Mouse (Mus musculus) heart, embryonic 11.5 days (tissue): ENCODE results near the gene Prss22. TPM values are rescaled to one million over a fixed set of nuclear protein-coding genes. Genes with fewer than 3 reads are reported as not detected.
"Not testable (repeated sequence)": the region's sequence is repeated elsewhere in the genome, so short reads cannot be mapped to it uniquely, and the experiment has no call there.

Source experiments
- ATAC-seq: fragments of 200-750 bp; cut with Nextera tagmentation; replicated peaks from 2 replicates; pipeline ENCODE4 v1.8.0; 2017; ENCODE audit warnings: moderate library complexity; ENCODE audit not compliant: insufficient number of reproducible peaks, low FRiP score, low TSS enrichment
- H3K27ac ChIP-seq: fragments of 300-500 bp; sonication (generic); 2 replicates; pipeline ENCODE4 v1.5.1; 2014; ENCODE audit warnings: mild to moderate bottlenecking, low read depth, low read length
- H3K27me3 ChIP-seq: fragments of 300-500 bp; sonication (generic); 2 replicates; pipeline ENCODE4 v1.6.1; 2014; ENCODE audit warnings: mild to moderate bottlenecking, low read length, mixed read lengths; ENCODE audit not compliant: control insufficient read depth, insufficient read depth
- H3K36me3 ChIP-seq: fragments of 300-500 bp; sonication (generic); 2 replicates; pipeline ENCODE4 v1.6.1; 2014; ENCODE audit warnings: mild to moderate bottlenecking, low read length, moderate library complexity, mixed read lengths; ENCODE audit not compliant: control insufficient read depth, insufficient read depth
- H3K4me1 ChIP-seq: fragments of 300-500 bp; sonication (generic); 2 replicates; pipeline ENCODE4 v1.6.1; 2014; ENCODE audit warnings: low read length; ENCODE audit not compliant: control insufficient read depth, insufficient read depth
- H3K4me2 ChIP-seq: fragments of 300-500 bp; sonication (generic); 2 replicates; pipeline ENCODE4 v1.6.1; 2014; ENCODE audit warnings: mild to moderate bottlenecking, moderate library complexity
- H3K4me3 ChIP-seq: fragments of 300-500 bp; sonication (generic); 2 replicates; pipeline ENCODE4 v1.5.1; 2014; ENCODE audit warnings: low read depth, low read length
- H3K9ac ChIP-seq: fragments of 300-500 bp; sonication (generic); 2 replicates; pipeline ENCODE4 v1.6.1; 2014; ENCODE audit warnings: mild to moderate bottlenecking, low read depth, low read length, moderate library complexity
- H3K9me3 ChIP-seq: fragments of 300-500 bp; sonication (generic); replicated peaks from 2 replicates; pipeline ENCODE4 v1.6.1; 2016; ENCODE audit warnings: low read length; ENCODE audit not compliant: control insufficient read depth
- WGBS: fragments of 180-500 bp; shearing (Covaris S2); extraction: QIAGEN DNeasy Blood & Tissue Kit; methylation state at CpG from one replicate; pipeline ENCODE4 v1.1.7; 2014; ENCODE audit not compliant: insufficient replicate concordance; 5-methylcytosine and 5-hydroxymethylcytosine counted together
- polyA plus RNA-seq: library from polyadenylated mRNA; unstranded; fragments of >200 nt; fragmentation: Nextera tagmentation; extraction: Ambion mirVana; gene quantifications from 2 replicates; pipeline ENCODE4 v1.2.1, GENCODE M21; 2014

Prss22 gene
- polyA plus RNA-seq, 1 experiment from 2014 or later: not detected

DNA sequence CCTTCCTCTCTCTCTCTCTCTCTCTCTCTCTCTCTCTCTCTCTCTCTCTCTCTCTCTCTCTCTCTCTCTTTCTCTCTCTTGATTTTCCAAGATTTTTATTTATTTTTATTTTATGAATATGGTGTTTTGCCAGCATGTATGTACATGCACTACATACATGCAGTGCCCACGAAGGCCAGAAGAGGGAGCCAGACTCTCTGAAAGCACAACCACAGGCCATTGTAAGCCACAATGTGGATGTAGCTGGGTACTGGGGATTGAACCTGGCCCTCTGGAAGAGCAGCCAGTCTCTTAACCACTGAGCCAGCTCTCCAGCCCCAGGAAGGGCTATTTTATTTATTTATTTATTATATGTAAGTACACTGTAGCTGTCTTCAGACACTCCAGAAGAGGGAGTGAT, 28.7 kb downstream of the Prss22 start:
- ATAC-seq: no peak
- H3K27me3 ChIP-seq: no peaks in the 10 kb centered on the region
- H3K4me2 ChIP-seq: no peak overlapping the region
- H3K4me1 ChIP-seq: no peaks in the 10 kb centered on the region
- no peaks in the 10 kb centered on the region for H3K9me3 ChIP-seq
- WGBS: 0% methylated on average over 1 of the region's 1 CpGs
- H3K4me3 ChIP-seq: no peak overlapping the region
- no peaks in the 10 kb centered on the region for H3K36me3 ChIP-seq
- no peak overlapping the region for H3K9ac ChIP-seq
- no peak overlapping the region for H3K27ac ChIP-seq

DNA sequence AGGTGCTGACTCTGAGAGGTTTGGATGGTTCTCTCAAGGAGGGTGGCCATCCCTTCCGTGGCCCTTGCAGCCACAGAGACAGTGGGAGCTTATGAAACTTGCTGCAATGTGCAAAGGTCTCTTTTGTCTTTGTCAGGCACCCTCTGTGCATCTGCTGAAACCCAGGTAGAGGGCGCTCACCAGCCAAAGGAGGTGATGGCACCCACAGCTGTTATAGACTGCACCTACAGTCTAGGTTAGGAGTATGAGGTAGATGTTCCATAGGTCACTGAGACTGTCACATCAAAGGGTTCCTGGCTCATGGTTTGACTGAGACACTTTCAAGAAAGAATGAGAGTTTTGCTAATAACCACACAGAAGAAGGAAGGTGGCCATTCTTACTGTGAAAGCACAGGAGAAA, 29.1 kb downstream of the Prss22 start:
- Histone ChIP-seq H3K9ac (no peak overlapping the region), H3K4me2 (no peak overlapping the region), H3K9me3 (no peaks in the 10 kb centered on the region), H3K27ac (no peak overlapping the region), H3K4me3 (no peak overlapping the region), H3K4me1 (no peaks in the 10 kb centered on the region), H3K27me3 (no peaks in the 10 kb centered on the region), H3K36me3 (no peaks in the 10 kb centered on the region)
- WGBS: 47% methylated on average over 2 of the region's 2 CpGs
- ATAC-seq: no peak

DNA sequence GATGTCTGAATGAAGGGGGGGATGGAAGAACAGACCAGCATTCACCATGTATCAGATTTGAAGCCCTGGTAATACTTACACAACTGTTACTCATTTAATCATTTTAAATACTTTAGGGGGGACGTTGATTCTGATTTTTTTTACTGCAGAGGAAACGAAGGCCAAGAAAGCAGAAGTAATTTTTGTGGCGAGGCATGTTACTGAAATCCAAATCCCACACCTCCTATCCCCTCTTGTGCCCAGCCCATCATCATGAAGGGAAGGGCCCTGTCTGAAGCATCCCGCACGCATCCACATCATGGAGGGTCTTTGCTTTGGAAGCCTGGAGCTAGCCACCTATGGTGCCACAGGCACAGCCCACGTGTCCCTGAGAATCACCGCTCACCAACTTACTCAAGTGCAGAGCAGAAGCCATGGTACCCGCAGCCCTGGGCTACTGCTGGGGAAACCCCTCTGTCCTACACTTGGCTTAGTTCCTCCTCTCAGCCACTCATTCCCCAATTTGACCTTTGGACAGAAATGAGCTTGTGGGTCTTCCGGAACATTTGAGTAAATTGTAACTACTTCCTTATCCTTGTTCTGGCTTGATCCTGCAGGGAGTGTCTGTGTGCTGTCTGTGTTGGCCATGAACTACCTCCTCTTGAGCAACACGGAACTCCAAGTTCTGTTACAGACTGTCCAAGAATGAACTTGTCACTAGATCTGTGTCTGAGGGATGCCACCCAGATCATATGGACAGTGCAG, 31.1 kb downstream of the Prss22 start:
- WGBS: 80% methylated on average over 10 of the region's 10 CpGs
- no peak overlapping the region for H3K4me2 ChIP-seq
- ATAC-seq: no peak
- H3K27ac ChIP-seq: no peak overlapping the region
- no peaks in the 10 kb centered on the region for H3K27me3 ChIP-seq
- H3K9ac ChIP-seq: no peak overlapping the region
- H3K9me3 ChIP-seq: no peaks in the 10 kb centered on the region
- no peaks in the 10 kb centered on the region for H3K4me1 ChIP-seq
- no peaks in the 10 kb centered on the region for H3K36me3 ChIP-seq
- no peak overlapping the region for H3K4me3 ChIP-seq

DNA sequence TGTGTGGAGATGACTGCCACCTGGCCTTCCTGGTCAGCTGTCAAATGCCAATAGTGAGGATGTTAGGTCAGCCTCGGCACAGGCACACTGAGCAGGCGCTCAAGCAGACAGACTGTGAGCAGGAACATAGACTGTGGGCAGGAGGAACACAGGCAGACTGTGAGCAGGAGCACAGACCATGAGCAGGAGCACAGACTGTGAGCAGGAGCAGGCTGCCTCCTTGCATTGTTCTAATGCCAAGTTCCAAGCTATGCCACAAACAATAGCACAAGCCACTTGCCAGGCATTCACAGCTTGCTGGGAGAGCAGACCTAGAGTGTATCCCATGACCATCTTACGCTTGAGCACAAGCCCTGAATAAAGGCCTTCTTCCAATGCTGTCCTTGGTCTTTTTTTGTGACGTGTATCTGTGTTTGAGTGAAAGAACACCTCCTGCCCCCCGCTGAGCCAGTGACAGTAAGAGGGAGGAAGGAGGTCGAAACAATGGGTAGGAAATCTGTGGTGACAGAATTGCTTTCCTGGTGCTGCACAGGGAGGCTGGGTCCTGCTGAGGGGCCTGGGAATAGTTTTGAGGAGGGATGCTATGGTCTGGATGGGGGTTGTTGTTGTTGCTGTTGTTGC, 32.0 kb downstream of the Prss22 start:
- no peak overlapping the region for H3K9ac ChIP-seq
- 38% methylated on average over 6 of the region's 6 CpGs for WGBS
- ATAC-seq: no peak

DNA sequence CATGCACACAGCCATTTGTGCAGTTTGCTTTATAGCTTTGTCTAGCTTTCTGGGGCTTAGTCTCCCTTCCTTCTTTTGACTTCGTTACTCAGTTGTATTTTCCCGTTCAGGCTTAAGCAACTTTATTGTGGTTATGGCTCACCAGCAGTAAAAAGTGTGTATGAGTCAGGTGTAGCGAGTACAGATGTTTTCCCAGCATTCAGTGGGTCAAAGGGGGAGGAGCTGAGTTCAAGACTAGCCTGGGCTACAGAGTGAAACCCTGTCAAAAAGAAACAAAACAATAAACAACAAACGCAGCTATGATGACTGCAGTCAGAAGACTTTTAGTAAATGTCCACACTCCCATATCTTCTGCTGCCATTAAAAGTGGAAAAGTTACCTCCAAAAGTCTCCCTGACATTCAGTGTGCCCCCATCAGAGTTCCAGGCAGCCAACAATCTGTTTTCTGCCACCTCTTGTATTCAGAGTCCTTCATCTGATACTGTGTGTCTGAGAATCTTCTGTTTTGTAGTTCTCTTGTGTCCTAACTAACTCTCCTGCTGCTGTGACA, 36.3 kb downstream of the Prss22 start:
- Histone ChIP-seq H3K27me3 (0 out of 2 replicates have a peak, but pooled peaks cover 3% of the 10 kb centered on the region), H3K9me3 (no peaks in the 10 kb centered on the region), H3K4me1 (no peaks in the 10 kb centered on the region), H3K4me2 (no peak overlapping the region), H3K9ac (no peak overlapping the region), H3K27ac (no peak overlapping the region), H3K36me3 (no peaks in the 10 kb centered on the region), H3K4me3 (no peak overlapping the region)
- no peak for ATAC-seq
- 66% methylated on average over 4 of the region's 4 CpGs for WGBS

More for the DNA sequence above, 32.0 kb downstream of the Prss22 start:
- Histone ChIP-seq H3K36me3 (no peaks in the 10 kb centered on the region), H3K4me2 (no peak overlapping the region), H3K4me1 (no peaks in the 10 kb centered on the region), H3K27ac (no peak overlapping the region), H3K4me3 (no peak overlapping the region), H3K9me3 (no peaks in the 10 kb centered on the region), H3K27me3 (no peaks in the 10 kb centered on the region)

DNA sequence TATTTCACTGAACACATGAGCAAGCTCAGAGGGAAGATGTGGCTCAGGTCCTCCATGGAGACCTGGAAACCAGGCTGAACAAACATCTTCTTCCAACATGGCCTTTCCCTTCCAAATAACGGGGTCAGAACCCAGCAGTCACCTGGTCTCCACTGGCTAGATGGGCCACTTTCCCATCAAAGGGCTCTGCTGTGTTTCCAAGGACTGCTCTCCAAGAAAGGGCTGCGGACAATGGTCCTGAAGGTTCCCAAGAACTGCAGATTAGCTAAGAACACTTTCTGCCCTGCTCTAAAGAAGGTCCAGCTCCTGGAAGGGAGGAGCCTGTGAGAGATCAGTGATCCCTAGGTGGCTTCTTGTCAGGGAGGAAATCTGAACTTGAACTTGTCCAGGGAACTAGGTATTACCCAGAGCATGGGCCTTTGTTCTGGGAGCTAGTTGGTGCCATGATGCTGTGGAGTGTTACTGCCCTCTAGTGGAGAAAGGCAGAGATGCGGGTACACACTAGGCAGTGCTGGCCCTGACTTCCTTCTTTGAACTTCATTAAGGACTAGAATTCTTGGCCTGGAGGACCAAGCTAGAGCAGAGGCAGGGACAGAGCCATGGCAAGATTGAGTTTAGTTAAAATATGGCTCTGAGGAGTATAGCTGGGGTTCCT, 37.7 kb downstream of the Prss22 start:
- Histone ChIP-seq H3K9ac (0 out of 2 replicates have a peak overlapping the region, but pooled peaks have one; percentile 17), H3K4me2 (no peak overlapping the region), H3K4me3 (no peak overlapping the region), H3K36me3 (no peaks in the 10 kb centered on the region), H3K27me3 (0 out of 2 replicates have a peak, but pooled peaks cover 3% of the 10 kb centered on the region), H3K9me3 (no peaks in the 10 kb centered on the region), H3K4me1 (no peaks in the 10 kb centered on the region), H3K27ac (no peak overlapping the region)
- WGBS: 37% methylated on average over 3 of the region's 3 CpGs
- ATAC-seq: peak; percentile 72

DNA sequence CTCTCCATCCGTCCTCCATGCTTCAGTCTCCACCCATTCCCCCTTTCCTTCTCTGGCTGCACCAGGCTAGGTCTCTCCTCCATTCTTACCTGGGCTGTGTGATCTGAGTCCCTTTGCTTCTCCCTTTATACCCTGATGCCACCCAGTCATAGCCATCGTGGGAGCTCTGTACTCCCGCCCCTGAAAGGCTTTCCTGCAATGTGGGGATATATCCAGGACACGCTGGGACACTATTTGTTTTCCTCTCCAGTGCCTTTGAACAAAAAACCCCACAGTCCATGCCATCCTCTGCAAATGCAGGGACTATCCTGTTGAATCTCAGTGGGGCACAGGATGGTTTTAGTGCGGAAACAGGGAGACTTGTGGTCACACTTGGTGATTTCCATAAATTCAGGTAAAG, 42.7 kb downstream of the Prss22 start, which contains the start of gene Sbpl:
Gene Sbpl (minus strand): TSS at position 101 of the 400 bp plus-strand sequence.
- no peak for ATAC-seq
- no peak within 1 kb of the TSS for H3K9ac ChIP-seq
- 76% methylated on average over 5 of the region's 5 CpGs for WGBS
- H3K27ac ChIP-seq: no peak within 1 kb of the TSS
- no peak within 1 kb of the TSS for H3K4me2 ChIP-seq
- H3K36me3 ChIP-seq: no peaks in the 10 kb centered on the region
- H3K9me3 ChIP-seq: no peaks in the 10 kb centered on the region
- no peak within 1 kb of the TSS for H3K4me3 ChIP-seq
- no peaks in the 10 kb centered on the region for H3K4me1 ChIP-seq
- 0 out of 2 replicates have a peak, but pooled peaks cover 3% of the 10 kb centered on the region for H3K27me3 ChIP-seq

DNA sequence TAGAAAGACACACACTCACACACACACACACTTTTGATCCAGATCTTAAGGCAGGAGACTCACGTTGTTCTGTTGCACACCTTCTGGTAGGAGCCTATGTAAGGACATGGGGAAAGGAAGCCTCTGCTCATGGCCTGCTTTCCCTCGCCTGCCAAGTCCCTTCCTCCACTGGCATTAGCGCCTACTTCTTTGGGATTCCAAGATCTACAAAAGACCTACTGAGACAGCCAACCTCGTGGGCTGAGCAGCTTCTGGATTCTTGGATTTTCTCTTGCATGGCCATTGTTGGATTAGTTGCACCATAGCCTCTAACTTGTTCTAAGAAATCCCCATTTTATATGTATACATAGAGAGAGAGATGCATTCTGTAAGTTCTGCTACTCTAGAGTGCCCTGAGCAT, 47.1 kb downstream of the Prss22 start:
- WGBS: 69% methylated on average over 4 of the region's 4 CpGs
- not testable (repeated sequence) for H3K4me2 ChIP-seq, H3K27ac ChIP-seq, H3K9me3 ChIP-seq, H3K9ac ChIP-seq, H3K4me3 ChIP-seq, H3K27me3 ChIP-seq, H3K4me1 ChIP-seq, ATAC-seq, H3K36me3 ChIP-seq
